8 mouse cellular contexts compared by ENCODE assay signal in the genomic region with DNA sequence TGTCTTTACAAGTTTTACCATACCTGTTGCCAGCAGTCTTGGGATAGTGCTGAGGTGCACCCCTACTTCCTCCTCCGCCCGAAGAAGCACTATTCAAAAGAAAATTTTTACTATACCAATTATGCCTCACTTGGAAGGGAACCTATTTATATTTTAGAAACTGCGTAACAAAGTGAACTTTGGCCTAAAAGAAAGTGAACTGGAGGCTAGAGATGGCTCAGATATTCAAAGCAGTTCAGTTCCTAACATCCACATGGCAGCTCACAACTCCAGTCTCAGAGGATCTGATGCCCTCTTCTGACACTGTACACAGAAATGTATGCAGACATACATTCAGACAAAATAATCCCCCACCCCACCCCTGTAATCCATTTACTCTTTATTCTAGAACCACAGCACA. TPM values are rescaled to one million over a fixed set of nuclear protein-coding genes. Genes with fewer than 3 reads are reported as not detected.
DNase-seq lines count a peak whose midpoint lies in the region; ATAC-seq and TF ChIP-seq lines count a peak whose summit lies in the region.

No protein-coding gene starts in this region.

- H3K79me3 ChIP-seq in C2C12 (ENCODE audit: low read depth) = peaks cover 51% of the 10 kb centered on the region

- H3K79me2 ChIP-seq in C2C12 (ENCODE audit: control insufficient read depth, insufficient read depth) = peaks cover 75% of the 10 kb centered on the region

- DNase-seq in liver, embryonic 14.5 days (ENCODE audit: low read depth in 3 of 3, low spot score in 3 of 3) = no peak
- no peak for DNase-seq in right cerebral cortex, postnatal 10 days (ENCODE audit: low spot score in 2 of 2)
- DNase-seq in MN1 (ENCODE audit: low spot score) = no peak
- DNase-seq in layer of hippocampus, adult 11-12 months (ENCODE audit: low spot score) = no peak

- 87% methylated on average over 3 of the region's 3 CpGs for WGBS in forebrain, embryonic 16.5 days
- WGBS in liver, embryonic 14.5 days (ENCODE audit: insufficient replicate concordance) = 82% methylated on average over 3 of the region's 3 CpGs

- H3K36me3 ChIP-seq in erythroblast, embryonic 14.5 days (ENCODE audit: control insufficient read depth) = peaks cover 68% of the 10 kb centered on the region
- peaks cover 59% of the 10 kb centered on the region for H3K36me3 ChIP-seq in C2C12 (ENCODE audit: control insufficient read depth, insufficient read depth)
- H3K36me3 ChIP-seq in forebrain, embryonic 16.5 days (ENCODE audit: control insufficient read depth, insufficient read depth) = peaks cover 46% of the 10 kb centered on the region
- H3K36me3 ChIP-seq in liver, embryonic 14.5 days (replicated peaks; ENCODE audit: control insufficient read depth, insufficient read depth, low read depth) = peaks cover 60% of the 10 kb centered on the region

- peak overlapping the region; percentile 100 for H3K4me3 ChIP-seq in erythroblast, embryonic 14.5 days (replicated peaks)
- peak overlapping the region; percentile 78 for H3K4me3 ChIP-seq in C2C12 (ENCODE audit: insufficient read depth, poor library complexity, severe bottlenecking)
- H3K4me3 ChIP-seq in forebrain, embryonic 16.5 days (replicated peaks; ENCODE audit: low read length) = peak overlapping the region; percentile 88
- peak overlapping the region; percentile 90 to 93 for H3K4me3 ChIP-seq in liver, embryonic 14.5 days (ENCODE audit: insufficient read depth in 1 of 2, low read depth in 2 of 2, low read length in 2 of 2)

- TF ChIP-seq EP300 in liver, embryonic 14.5 days (IDR thresholded peaks at IDR 0.05; ENCODE audit: low read depth) = no peak

- H3K9ac ChIP-seq in forebrain, embryonic 16.5 days (replicated peaks; ENCODE audit: low read depth, low read length) = no peak overlapping the region
- peak overlapping the region; percentile 100 for H3K9ac ChIP-seq in liver, embryonic 14.5 days (replicated peaks)

- peak overlapping the region; percentile 68 for H3K4me2 ChIP-seq in forebrain, embryonic 16.5 days (ENCODE audit: low read length)
- H3K4me2 ChIP-seq in liver, embryonic 14.5 days (ENCODE audit: low read depth) = peak overlapping the region; percentile 89

- ATAC-seq in erythroblast, adult 5-6 weeks (replicated peaks; ENCODE audit: low FRiP score, poor library complexity, severe bottlenecking) = no peak
- ATAC-seq in forebrain, embryonic 16.5 days = no peak
- ATAC-seq in liver, embryonic 14.5 days (ENCODE audit: insufficient read depth) = no peak

- H3ac ChIP-seq in C2C12 (ENCODE audit: control insufficient read depth, insufficient read length, low read depth) = no peak overlapping the region

- H3K9me3 ChIP-seq in erythroblast, embryonic 14.5 days (ENCODE audit: control insufficient read depth, low read length) = no peaks in the 10 kb centered on the region
- H3K9me3 ChIP-seq in forebrain, embryonic 16.5 days (ENCODE audit: control insufficient read depth, low read length) = no peaks in the 10 kb centered on the region
- H3K9me3 ChIP-seq in liver, embryonic 14.5 days (ENCODE audit: control insufficient read depth, low read length) = no peaks in the 10 kb centered on the region

- H3K27me3 ChIP-seq in erythroblast, embryonic 14.5 days (ENCODE audit: control insufficient read depth) = no peaks in the 10 kb centered on the region
- H3K27me3 ChIP-seq in C2C12 (ENCODE audit: control insufficient read depth, insufficient read depth, insufficient read length) = no peaks in the 10 kb centered on the region
- H3K27me3 ChIP-seq in forebrain, embryonic 16.5 days (replicated peaks; ENCODE audit: control insufficient read depth, insufficient read depth, low read length) = no peaks in the 10 kb centered on the region
- no peaks in the 10 kb centered on the region for H3K27me3 ChIP-seq in liver, embryonic 14.5 days (ENCODE audit: control insufficient read depth, insufficient read depth, low read length)

- no peak overlapping the region for H3K27ac ChIP-seq in forebrain, embryonic 16.5 days (ENCODE audit: low read length)
- H3K27ac ChIP-seq in liver, embryonic 14.5 days = no peak overlapping the region

- TF ChIP-seq CTCF in C2C12 (IDR thresholded peaks at IDR 0.05; ENCODE audit: control insufficient read depth, insufficient read depth, insufficient read length) = no peak
- TF ChIP-seq CTCF in liver, embryonic 14.5 days (IDR thresholded peaks at IDR 0.05; ENCODE audit: low read depth) = no peak

- H3K4me1 ChIP-seq in erythroblast, embryonic 14.5 days (ENCODE audit: control insufficient read depth) = peaks cover 44% of the 10 kb centered on the region
- peaks cover 20% of the 10 kb centered on the region for H3K4me1 ChIP-seq in forebrain, embryonic 16.5 days (replicated peaks; ENCODE audit: control insufficient read depth, insufficient read depth, low read length)
- peaks cover 16 to 26% of the 10 kb centered on the region in 2 experiments for H3K4me1 ChIP-seq in liver, embryonic 14.5 days (replicated peaks; ENCODE audit: control insufficient read depth in 2 of 2, insufficient read depth in 2 of 2, low read length in 1 of 2)

TF ChIP-seq in C2C12, 6 proteins besides CTCF, POLR2A, EP300 and RAD21:
- TF ChIP-seq USF1 (IDR thresholded peaks at IDR 0.05; ENCODE audit: low read depth) (no peak), MYOD1 (IDR thresholded peaks at IDR 0.05; ENCODE audit: control insufficient read depth, insufficient read length, low read depth) (no peak), FOSL1 (IDR thresholded peaks at IDR 0.05; ENCODE audit: insufficient read depth, low read length, poor library complexity, severe bottlenecking) (no peak), MYOG (IDR thresholded peaks at IDR 0.05; ENCODE audit: control insufficient read depth, extremely low read depth, insufficient read length) (no peak), CEBPB (IDR thresholded peaks at IDR 0.05; ENCODE audit: low read depth) (no peak), MAX (IDR thresholded peaks at IDR 0.05) (no peak)

RNA-seq across cellular contexts. Expression of a gene that starts 2.0 kb away (rescaled TPM):
- polyA plus RNA-seq in erythroblast, embryonic 14.5 days (2012) = 36.1 and 50.3 TPM in 2 replicates
- total RNA-seq in erythroblast, adult 5-6 weeks (2015; ENCODE audit: low replicate concordance) = 361 and 474 TPM in 2 replicates
- total RNA-seq in erythroblast, adult 5-6 weeks (2017; ENCODE audit: low replicate concordance) = 338 and 576 TPM in 2 replicates
- 386 TPM for polyA plus RNA-seq in C2C12 (2012; fragmentation: generic; extraction: Trizol)
- 1,250 and 1,378 TPM in 2 replicates for polyA plus RNA-seq in forebrain, embryonic 16.5 days (2015; fragmentation: Nextera tagmentation; extraction: Ambion mirVana)
- 63.6 and 135 TPM in 2 replicates for polyA plus RNA-seq in liver, embryonic 14.5 days (2012; rRNA removed)
- 464 and 494 TPM in 2 replicates for polyA plus RNA-seq in liver, embryonic 14.5 days (2014; fragmentation: Nextera tagmentation; extraction: Ambion mirVana)

RNA-seq across cellular contexts. Expression of a gene that starts 52.1 kb away (rescaled TPM):
- polyA plus RNA-seq in erythroblast, embryonic 14.5 days (2012) = 0.73 and 0.95 TPM in 2 replicates
- 12.7 and 17.8 TPM in 2 replicates for total RNA-seq in erythroblast, adult 5-6 weeks (2015; ENCODE audit: low replicate concordance)
- total RNA-seq in erythroblast, adult 5-6 weeks (2017; ENCODE audit: low replicate concordance) = 18.9 and 33.3 TPM in 2 replicates
- 19.0 TPM for polyA plus RNA-seq in C2C12 (2012; fragmentation: generic; extraction: Trizol)
- polyA plus RNA-seq in forebrain, embryonic 16.5 days (2015; fragmentation: Nextera tagmentation; extraction: Ambion mirVana) = 87.0 and 93.8 TPM in 2 replicates
- 7.0 and 12.7 TPM in 2 replicates for polyA plus RNA-seq in liver, embryonic 14.5 days (2012; rRNA removed)
- polyA plus RNA-seq in liver, embryonic 14.5 days (2014; fragmentation: Nextera tagmentation; extraction: Ambion mirVana) = 20.2 and 22.4 TPM in 2 replicates
